Mouse (Mus musculus): Measurements from ENCODE around the gene Abcg8. TPM values are rescaled to one million over a fixed set of nuclear protein-coding genes. Genes with fewer than 3 reads are reported as not detected.

Gene Abcg8
- total RNA-seq, 2 experiments from 2014 or later: not detected

DNA sequence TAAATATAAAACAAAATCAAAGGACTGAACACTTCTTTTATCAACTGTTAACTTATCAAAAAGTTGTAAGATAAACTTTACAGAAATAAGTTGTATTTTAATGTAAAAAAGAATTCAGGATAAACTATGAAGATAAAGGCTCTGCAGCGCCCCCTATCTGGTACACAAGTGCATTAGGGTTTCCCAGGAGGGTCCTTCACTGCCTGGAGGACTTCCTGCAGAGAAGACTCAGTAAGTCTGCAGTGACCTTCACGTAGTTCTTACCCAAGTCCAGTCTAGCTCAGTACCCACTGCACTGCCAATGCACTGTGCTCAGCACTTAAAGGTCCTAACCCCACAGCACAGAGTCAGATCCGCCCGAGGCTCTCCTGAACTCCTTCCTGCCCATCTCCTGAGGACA lies 31.3 kb downstream of the Abcg8 start:
- DNase-seq (ENCODE audit: extremely low spot score in 1 of 2, low spot score in 1 of 2): no peak

DNA sequence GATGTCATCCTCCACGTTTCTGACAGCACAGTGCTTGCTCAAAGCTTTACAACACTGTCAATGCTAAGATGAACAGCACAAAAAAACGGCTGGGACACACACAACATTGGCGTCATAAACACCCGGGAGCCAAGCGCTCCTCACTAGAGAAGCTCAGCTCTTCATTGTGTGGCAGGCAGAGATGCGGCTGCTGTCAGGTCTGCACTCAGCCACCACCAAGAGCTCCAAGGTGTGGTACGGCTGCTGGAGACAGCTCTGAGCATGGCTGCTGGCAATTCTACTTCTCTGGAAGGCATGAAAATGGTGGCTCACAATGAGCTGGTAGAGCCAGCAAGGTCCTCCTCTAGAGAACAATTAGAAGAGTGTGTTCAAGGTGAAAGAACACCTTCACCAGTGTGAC lies 32.7 kb downstream of the Abcg8 start:
- DNase-seq (ENCODE audit: extremely low spot score in 1 of 2, low spot score in 1 of 2): no peak

DNA sequence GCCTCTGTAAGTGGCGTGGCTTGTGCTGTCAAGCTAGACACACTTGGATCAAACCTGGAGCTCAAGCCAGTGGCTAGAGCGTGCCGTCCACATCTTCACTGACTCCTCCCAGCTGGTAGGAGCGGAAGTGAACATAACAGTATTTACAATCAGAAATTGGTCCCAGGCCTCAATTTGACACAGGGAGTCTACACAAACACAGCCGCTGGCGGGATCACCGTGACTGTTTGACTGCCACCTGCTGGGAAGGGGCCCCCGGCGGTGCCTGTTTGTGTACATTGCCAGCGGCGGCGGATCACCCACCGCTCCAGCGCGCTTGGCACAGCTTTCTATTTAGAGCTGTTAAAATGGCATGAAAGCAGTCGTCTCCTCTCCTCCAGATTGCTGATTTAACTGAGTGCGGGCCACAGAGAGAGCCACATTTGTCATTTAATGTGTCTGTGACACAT lies 33.3 kb downstream of the Abcg8 start:
- peak in 1 of 2 experiments; percentile 29 for DNase-seq (ENCODE audit: extremely low spot score in 1 of 2, low spot score in 1 of 2)

DNA sequence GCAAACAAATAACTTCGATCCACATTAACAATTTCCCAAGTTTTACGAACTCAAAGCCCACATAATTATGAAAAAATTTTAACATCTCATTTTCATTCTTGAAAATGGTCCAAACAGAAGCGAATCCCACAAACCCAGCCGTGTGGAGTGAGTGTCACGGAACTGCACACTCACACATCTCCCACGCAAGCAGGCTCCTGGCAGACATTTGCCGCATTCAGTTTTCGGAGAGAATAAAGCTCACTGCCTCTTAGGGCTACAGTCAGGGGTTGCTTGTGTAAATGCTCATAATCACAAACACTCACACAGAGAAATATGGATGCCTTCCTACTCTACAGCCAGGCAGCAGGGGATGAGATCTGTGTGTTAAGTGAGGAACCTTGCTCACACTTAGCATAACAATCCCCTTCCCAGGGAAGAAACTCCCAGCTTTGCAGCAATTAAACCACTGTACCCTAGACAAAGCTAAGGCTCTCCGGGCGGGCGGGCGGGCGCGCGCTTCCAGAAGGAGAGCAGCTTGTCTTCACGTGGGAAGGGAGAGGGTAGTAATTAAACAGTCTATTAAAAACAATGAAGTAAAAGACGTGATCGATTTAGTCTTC lies 37.6 kb downstream of the Abcg8 start:
- DNase-seq (ENCODE audit: extremely low spot score in 1 of 2, low spot score in 1 of 2): no peak

DNA sequence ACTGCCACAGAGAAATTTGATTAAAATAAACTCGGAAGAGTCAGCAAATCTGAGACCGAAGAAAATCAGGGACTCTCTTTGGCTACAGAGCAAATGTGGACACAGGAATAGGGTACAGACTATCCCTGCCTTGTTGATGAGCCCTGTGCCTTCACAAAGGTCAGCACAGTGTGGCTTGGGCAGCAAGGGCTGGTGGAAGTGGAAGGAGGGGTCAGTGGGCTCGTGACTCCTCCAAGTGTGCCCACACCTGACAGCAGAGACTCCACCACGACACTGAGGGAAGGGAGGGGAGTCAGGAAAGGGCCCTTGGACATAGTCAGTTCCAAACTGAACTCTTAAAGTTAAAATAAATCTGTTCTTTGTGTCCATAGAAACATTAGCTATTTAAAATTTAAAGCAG lies 38.8 kb downstream of the Abcg8 start:
- DNase-seq (ENCODE audit: extremely low spot score in 1 of 2, low spot score in 1 of 2): no peak

DNA sequence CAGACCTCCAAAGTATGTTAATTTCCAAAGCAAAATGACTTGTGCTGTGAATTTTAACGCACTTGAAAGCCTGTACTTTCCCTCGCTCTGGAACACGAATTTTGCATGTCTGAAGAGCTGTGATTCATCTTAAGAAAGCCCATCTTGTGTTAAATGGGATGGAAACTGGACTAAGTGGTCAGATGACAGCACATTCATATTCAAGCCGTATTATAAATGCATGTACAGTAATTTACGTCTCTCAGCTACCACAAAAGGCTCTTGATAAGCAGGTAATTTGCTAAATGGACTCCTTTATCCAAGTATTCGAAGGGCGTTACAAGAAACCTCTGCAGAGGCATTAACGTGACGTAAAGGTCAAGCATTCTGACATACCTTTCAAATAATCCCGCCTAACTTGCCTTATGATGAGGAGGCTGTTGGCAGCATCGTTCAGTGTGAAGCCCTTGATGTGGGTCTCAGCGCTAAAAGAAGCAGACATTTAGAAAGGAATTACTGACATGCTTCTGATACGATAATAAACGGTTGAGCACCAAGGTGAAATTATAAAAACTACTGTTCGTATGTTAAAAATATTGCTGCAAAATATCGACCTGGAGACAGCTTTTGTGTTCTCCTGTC lies 40.3 kb downstream of the Abcg8 start:
- DNase-seq (ENCODE audit: extremely low spot score in 1 of 2, low spot score in 1 of 2): no peak

DNA sequence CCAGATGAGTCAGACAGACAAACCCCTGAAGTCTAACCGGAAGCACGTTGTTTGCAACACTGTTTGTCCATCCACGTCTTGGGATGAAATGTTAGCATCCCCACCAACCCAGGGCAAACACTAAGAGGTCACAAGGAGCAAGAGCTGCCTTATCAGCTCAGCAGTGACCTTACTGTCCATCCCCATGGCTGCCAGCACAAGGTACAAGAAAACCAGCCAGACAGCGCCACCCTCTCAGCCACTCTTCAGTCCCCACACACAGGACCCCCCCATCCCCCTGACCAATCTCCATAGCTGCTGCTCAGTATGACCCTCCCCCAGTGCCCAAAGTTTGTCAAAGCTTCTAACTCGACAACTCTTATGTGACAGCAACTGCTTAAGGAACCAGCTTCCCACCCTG lies 41.3 kb downstream of the Abcg8 start:
- DNase-seq (ENCODE audit: extremely low spot score in 1 of 2, low spot score in 1 of 2): no peak

DNA sequence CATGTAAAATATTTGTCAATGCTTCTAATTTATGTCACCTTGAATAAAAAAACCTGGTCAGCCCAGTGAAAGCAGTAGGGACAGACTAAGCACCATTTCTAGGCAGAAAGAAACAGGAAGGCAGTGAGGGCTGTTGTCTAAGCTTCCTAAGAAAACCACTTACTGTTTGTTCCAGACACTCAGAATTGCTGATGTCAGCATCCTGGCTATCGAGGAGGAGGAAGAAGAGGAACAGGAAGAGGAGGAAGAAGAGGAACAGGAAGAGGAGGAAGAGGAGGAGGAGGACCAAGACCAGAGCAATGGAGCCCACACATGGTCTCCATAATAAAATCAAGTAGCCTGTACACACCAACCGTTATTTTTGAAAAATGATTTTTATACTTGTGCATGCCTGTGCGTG lies 43.0 kb downstream of the Abcg8 start:
- DNase-seq (ENCODE audit: extremely low spot score in 1 of 2, low spot score in 1 of 2): no peak

DNA sequence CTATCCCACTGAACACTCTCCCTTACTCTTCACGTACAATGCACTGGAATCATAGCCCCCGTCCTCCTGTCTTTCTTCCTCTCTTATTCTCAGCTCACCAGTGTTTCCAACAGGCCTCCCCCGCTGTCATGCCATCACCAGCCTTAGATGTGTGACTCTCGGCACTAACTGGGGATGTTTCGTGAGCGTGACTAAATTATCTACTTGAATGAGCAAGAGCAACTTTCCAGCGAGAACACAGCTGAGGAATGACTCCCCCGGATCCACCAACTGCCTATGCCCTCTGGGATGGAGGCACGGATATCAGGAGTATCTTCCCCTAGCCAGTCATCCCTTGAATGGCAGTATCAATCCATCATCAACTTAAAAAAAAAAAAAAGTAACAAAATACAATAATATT lies 47.9 kb downstream of the Abcg8 start:
- no peak for DNase-seq (ENCODE audit: extremely low spot score in 1 of 2, low spot score in 1 of 2)

DNA sequence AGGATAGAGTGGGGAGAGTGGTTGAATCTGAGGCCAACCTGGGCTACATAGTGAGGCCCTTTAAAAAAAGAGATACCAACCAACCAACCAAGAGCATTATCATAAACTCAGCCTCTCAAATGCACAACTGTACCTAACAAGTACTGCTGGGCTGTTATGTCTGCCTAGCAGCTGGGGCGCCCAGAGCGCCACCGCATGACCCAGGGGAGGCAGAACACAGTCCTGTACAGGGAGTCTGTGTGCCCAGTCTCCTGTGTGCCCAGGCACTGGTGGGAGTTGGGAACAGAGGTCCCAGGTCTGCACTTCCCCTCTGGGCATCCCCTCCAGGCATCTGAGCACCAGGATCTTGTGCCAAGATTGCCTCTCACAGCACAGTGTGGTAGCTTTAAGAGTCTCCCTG lies 49.1 kb downstream of the Abcg8 start:
- DNase-seq (ENCODE audit: extremely low spot score in 1 of 2, low spot score in 1 of 2): no peak

DNA sequence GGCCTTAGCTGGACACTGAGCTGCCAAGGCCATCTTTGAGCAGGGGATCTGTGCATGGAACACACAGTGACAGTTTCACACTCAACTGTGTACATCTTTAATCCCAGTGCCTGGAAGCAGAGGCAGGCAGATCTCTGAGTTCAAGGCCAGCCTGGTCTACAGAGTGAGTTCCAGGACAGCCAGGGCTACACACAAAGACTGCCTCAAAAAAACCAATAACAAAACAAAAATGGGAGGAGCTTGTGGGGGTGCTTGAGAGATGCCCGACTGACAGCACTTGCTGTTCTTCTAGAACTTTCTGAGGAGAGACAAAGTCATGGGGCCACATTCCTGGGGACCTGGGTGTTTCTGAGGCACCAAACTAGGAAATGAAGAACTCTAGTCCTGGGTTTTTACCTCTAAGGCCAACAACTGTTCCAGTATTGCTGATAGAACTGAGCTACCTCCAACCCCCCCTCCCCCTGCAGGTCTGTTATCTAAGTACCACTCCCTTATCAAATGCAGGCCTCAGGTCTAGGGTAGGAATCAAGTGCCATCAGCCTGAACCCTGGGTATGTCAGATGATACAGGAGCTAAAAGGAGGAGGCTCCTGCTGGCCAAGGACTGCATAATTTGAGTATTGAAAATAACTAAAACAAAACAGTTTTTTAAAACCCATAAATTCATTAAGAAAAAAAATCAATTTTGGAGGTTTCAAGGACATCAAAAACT lies 52.3 kb downstream of the Abcg8 start:
- no peak for DNase-seq (ENCODE audit: extremely low spot score in 1 of 2, low spot score in 1 of 2)

DNA sequence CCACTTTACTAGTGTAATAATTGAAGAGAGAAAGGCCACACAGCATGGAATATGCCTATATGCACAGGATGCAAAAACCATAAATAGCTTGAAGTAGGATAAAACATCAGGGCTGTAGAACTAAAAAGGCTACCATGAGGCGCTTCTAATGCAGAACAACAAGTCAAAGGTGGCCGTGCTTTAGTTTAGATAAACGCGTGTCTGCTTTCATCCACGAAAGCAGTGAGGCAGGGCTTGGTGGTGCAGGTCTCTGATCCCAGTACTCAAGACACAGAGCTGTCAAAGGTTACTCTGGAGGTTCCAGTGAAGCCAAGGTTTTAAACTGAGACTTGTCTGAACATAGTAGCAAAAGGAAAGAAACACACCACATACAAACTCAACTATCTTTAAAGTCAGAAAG lies 53.0 kb downstream of the Abcg8 start:
- DNase-seq (ENCODE audit: extremely low spot score in 1 of 2, low spot score in 1 of 2): no peak

DNA sequence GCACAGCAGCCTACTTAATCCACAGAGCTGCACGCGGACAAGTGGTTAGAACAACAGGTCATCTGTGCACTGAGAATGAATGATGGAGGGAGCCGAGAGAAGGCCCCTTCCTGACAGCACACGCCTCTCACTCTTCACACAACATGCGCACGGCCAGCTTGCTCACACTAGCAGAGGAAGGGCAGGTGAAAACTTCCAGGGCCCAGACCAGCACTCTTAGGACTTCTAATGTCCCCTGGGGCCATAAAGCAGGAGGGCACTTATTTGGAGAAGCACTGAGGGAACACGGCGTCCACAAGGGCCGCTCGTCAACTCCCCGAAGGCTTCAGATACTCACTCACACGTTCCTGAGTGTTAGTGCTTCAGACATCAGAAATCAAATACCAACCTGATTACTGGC lies 55.3 kb downstream of the Abcg8 start:
- no peak for DNase-seq (ENCODE audit: extremely low spot score in 1 of 2, low spot score in 1 of 2)

DNA sequence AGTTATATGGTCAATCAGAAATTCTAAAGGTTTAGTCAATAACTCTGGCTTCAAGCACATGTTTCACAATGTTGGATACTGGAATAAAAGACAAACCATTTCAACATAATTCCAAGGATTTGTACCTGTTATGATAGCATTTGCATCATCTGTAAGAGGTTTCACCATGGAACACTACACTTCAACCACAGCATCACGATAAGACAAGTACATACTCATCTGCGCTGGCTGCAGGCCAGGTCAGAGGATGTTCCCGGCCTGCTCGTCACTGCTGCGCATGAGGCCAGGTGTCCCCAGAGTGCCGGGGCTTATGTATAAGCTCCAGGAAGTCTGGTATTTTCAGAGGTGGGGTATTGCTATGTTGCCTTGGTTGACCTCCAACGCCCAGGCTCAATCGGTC lies 56.5 kb downstream of the Abcg8 start:
- no peak for DNase-seq (ENCODE audit: extremely low spot score in 1 of 2, low spot score in 1 of 2)

DNA sequence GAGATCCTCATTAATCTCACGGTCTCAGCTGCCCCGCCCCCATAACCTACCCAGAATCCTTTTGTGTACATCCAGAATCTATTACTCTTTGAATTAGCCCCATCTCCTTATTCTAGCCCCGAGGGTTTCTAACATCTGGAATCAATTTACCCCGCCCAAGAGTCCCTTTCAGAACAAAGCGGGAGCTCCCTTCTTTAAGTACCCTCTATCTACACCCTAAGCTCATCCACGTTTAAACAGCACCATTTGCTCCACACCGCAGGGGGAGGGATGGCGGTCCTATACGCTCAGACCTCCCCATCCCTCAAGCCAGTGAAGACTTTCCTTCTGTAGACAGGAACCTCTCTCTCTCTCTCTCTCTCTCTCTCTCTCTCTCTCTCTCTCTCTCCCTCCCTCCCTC lies 60.6 kb downstream of the Abcg8 start:
- DNase-seq (ENCODE audit: extremely low spot score in 1 of 2, low spot score in 1 of 2): no peak

DNA sequence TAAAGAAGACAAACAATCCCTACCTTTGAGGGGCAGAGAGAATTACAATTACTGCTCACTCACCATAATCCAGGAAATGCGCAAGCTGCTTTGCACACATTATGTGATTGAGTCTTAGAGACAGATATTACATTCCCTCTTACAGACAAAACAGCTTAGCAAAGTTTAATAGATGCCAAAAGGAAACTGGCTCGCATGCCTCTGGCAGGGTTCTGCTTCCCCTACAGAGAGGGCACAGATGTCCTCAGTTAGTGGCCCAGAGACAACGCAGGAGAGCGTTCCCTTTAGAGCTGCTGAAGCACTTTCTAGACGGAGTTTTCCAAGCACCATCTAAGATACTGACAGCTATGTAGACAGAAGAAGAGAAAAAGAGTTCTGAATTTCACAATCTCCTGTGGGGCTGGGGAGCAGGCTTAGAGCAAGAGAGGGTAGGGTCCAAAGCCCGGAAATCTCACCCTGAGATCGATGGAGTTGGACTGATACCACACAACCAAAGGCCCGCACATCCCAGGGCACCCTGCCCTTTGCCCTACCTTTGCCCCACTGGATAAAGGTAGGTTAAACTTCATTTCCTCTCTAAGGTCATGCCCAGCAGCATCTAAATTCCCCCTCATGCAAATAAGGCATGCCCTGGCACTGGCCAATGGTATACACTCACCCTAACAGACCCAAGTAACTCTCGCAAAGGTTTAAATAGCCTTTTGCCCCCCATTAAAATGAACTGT lies 62.1 kb downstream of the Abcg8 start:
- no peak for DNase-seq (ENCODE audit: extremely low spot score in 1 of 2, low spot score in 1 of 2)

DNA sequence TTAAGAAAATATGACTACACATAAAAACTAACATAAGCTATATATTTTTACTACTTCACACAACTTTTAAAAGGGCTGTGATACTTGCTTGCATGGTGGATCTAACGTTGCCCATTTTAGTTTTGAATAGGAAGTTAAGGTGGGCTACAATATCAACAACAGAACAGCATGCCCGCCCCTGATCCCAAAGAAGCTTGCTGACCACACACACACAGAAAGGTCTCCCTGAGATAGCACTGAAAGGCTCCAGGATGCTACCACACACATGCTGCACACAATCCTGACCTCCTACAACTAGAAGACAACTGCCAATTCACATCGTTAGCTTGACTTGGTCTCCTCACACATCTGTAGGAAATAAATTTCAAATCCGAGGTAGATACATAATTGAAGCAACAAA lies 68.2 kb downstream of the Abcg8 start:
- no peak for DNase-seq (ENCODE audit: extremely low spot score in 1 of 2, low spot score in 1 of 2)

DNA sequence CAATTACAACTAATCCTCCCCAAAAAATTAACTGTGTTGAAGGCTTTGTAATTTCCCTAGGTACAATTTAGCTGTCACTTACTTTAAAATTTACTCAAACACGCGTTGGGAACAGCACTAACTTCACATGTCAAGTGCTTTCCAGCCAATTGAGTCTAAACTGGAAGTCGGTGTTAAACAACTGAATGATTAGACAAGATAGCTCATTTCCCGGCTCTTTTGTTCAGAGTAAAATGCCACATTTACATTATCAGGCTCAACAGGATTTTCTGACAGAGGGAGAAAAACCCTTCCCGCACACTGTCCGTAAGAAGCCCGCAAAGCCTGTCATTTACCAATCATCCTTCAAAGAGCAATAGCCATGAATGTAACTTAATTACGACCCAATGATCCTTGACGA lies 68.9 kb downstream of the Abcg8 start:
- no peak for DNase-seq (ENCODE audit: extremely low spot score in 1 of 2, low spot score in 1 of 2)

DNA sequence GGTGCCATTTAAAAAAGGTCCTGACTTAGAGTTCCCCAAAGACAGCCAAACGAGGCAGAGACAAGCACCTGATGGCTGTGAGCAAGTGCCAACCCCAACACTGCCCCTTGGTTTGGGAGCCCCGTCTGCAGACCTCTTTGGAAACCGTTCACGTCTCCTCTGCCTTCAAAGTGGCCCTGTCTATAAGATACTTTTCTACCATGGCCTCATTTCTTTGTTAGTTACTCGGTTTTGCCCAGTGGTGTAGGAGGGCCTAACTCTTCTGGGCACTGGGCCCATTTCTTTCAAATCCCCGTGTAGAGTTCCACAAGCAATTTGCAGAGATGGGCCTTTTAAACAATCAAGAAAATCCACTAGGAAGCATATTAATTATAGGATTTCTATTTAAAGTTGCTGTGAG lies 71.1 kb downstream of the Abcg8 start:
- DNase-seq (ENCODE audit: extremely low spot score in 1 of 2, low spot score in 1 of 2): no peak

DNA sequence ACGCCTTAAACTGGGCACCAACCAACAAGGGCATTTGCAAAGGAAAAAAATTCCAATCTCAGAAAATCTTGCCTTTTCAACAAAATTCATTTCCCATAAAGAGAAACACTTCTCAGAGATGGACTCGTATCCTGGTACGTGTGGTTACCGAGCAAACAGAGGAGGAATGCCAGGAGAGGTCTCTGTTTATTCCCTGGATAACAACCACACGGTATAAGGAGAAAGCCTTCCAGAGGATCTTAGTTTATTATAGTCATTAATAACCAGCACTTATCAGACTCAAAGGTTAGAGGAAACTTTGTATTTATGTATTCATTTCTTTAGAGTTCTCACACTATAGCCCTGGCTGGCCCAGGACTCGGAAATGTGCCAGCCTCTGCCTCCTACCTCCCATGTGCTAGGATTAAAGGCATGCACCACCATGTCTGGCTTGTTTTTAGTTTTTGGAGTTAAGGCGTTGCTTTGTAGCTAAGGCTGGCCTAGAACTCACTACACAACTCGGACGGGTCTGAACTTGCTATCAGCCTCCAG lies 72.1 kb downstream of the Abcg8 start:
- DNase-seq (ENCODE audit: extremely low spot score in 1 of 2, low spot score in 1 of 2): no peak

DNA sequence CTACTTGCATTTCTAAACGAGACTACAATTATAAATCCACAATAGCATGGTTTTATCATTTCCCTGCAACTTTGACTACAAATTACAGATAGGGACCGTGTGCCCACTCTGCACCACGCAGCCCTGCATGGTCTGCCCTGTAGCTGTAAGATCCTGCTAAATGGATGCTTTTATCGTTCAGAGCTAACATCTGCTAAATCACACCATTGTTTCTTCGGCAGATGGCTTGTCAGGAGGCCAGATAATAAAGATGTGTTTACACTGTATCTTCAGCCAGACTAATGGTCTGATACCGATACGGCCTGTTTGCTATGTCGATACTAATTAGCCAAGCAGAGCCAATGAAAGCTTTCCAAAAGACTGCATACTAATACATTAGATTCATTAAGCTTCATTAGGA lies 73.2 kb downstream of the Abcg8 start:
- DNase-seq (ENCODE audit: extremely low spot score in 1 of 2, low spot score in 1 of 2): no peak

Measured in layer of hippocampus, postnatal 25 days (tissue).